Mouse (Mus musculus) limb, embryonic 11.5 days (tissue): ENCODE data around the gene Sebox. TPM values are rescaled to one million over a fixed set of nuclear protein-coding genes. Genes with fewer than 3 reads are reported as not detected.

ENCODE experiments used
- ATAC-seq: fragments of 200-750 bp; cut with Nextera tagmentation; 2 replicates; pipeline ENCODE4 v1.8.0; 2017; ENCODE audit warnings: low read depth; ENCODE audit not compliant: insufficient number of reproducible peaks, low FRiP score, low TSS enrichment
- DNase-seq: peaks from one replicate; pipeline ENCODE4 v3.0.0-alpha.2; 2015; ENCODE audit warnings: low spot score
- H3K27ac ChIP-seq: fragments of 300-500 bp; sonication (generic); replicated peaks from 2 replicates; pipeline ENCODE4 v1.5.1; 2014; ENCODE audit warnings: low read depth, mild to moderate bottlenecking, low read length
- H3K27me3 ChIP-seq: fragments of 300-500 bp; sonication (generic); 2 replicates; pipeline ENCODE4 v1.6.1; 2014; ENCODE audit warnings: mild to moderate bottlenecking, low read length, mixed read lengths; ENCODE audit not compliant: control insufficient read depth, insufficient read depth
- H3K36me3 ChIP-seq: fragments of 300-500 bp; sonication (generic); 2 replicates; pipeline ENCODE4 v1.6.1; 2014; ENCODE audit warnings: mild to moderate bottlenecking, low read length, moderate library complexity, mixed read lengths; ENCODE audit not compliant: control insufficient read depth, insufficient read depth
- H3K4me1 ChIP-seq: fragments of 300-500 bp; sonication (generic); 2 replicates; pipeline ENCODE4 v1.6.1; 2014; ENCODE audit warnings: low read length, mixed read lengths; ENCODE audit not compliant: control insufficient read depth, insufficient read depth
- H3K4me2 ChIP-seq: fragments of 300-500 bp; sonication (generic); 2 replicates; pipeline ENCODE4 v1.6.1; 2014; ENCODE audit warnings: low read depth, mild to moderate bottlenecking, moderate library complexity; ENCODE audit not compliant: severe bottlenecking
- H3K4me3 ChIP-seq: fragments of 300-500 bp; sonication (generic); 2 replicates; pipeline ENCODE4 v1.5.1; 2014; ENCODE audit warnings: low read depth, low read length
- H3K9ac ChIP-seq: fragments of 300-500 bp; sonication (generic); 2 replicates; pipeline ENCODE4 v1.6.1; 2014; ENCODE audit warnings: mild to moderate bottlenecking, low read length
- H3K9me3 ChIP-seq: fragments of 300-500 bp; sonication (generic); 2 replicates; pipeline ENCODE4 v1.6.1; 2016; ENCODE audit warnings: low read length; ENCODE audit not compliant: control insufficient read depth
- WGBS: fragments of 180-500 bp; shearing (Covaris S2); extraction: QIAGEN DNeasy Blood & Tissue Kit; methylation state at CpG from one replicate; pipeline ENCODE4 v1.1.7; 2014; 5-methylcytosine and 5-hydroxymethylcytosine counted together
- polyA plus RNA-seq: library from polyadenylated mRNA; unstranded; fragments of >200 nt; fragmentation: Nextera tagmentation; extraction: Ambion mirVana; gene quantifications from 2 replicates; pipeline ENCODE4 v1.2.1, GENCODE M21; 2014

The Sebox gene
- polyA plus RNA-seq, 1 experiment from 2014 or later: not detected

DNA sequence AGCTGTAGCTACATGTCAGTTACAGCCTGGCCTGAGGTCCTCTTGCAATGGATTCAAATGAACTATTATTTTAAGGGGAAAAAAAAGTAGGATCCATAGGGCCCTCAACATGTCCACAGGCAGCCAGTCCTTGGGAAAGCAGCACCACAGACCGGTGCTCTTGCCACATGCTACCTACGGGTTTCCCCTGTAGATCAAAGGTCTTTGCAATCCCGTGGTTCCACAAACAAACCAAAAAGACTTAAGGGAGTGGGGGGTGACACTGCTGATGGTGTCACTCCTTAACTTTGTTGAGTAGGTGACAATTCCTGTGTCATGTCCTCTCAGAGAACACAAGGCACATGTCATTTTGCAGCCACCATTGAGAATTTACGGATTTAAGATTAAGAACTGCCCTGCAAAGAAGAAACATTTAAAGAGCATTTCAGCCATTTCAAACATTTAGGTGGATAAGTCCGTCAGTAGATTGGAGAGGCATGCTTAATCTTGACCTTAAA lies 46.3 kb downstream of the Sebox start:
- 6% methylated on average over 5 of the region's 5 CpGs for WGBS
- no peaks in the 10 kb centered on the region; the same call in 1 of the 2 replicates for H3K36me3 ChIP-seq
- DNase-seq: no peak
- H3K4me1 ChIP-seq: peaks cover 8% of the 10 kb centered on the region; the same call in 1 of the 2 replicates
- no peaks in the 10 kb centered on the region for H3K27me3 ChIP-seq
- no peak for ATAC-seq
- peak overlapping the region; percentile 56 for H3K4me3 ChIP-seq
- peak overlapping the region; percentile 67 for H3K9ac ChIP-seq
- no peaks in the 10 kb centered on the region for H3K9me3 ChIP-seq
- H3K27ac ChIP-seq: no peak overlapping the region
- H3K4me2 ChIP-seq: peak overlapping the region; percentile 53

DNA sequence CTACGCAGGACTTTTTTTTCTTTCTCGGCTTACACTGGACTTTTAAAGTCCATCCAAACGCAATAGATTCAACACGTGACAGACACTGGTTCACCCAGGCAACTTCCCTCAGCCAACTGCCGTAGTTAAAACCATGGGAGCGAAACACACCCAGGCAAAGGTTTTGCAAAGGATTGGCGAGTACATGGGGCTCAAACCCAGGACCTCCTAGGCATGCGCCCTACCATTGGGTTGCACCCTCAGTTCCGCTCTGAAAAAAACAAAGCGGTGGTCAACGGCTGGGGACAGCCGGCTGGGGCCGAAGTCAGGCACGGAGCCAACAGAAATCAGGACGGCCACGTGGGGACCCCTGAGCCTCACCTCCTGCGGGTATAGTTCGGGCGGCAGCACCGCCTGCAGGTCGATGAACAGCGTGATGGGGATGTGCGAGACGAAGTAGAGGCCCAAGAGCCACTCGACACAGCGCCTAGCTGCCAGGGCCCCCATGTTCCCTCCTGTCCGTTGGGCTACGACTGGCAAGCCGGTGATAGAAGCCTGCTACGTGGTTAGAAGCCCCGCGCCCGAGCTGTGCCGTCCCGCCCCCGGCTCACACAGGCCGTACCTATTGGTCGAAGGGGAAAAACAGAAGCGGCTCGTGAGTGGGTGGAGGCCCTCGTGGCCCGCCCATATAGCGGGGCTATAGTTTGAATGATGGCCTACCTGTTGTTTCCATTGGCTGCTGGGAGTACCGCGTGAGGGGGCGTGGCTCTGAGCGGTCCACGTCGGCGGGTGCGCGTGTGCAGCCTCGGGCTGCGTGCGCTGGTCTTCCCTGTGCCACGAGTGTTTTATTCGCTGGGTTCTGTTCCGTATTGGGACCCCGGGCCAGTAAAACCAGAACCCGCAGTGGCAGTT lies 47.2 kb downstream of the Sebox start, which contains the start of gene Tmem97:
Gene Tmem97, minus strand, starts transcription at position 610 of the 891 bp plus-strand sequence.
- H3K9me3 ChIP-seq: no peaks in the 10 kb centered on the region
- H3K27ac ChIP-seq: peak within 1 kb of the TSS; percentile 50
- H3K4me1 ChIP-seq: peaks cover 8% of the 10 kb centered on the region; the same call in 1 of the 2 replicates
- no peaks in the 10 kb centered on the region; the same call in 1 of the 2 replicates for H3K36me3 ChIP-seq
- H3K27me3 ChIP-seq: no peaks in the 10 kb centered on the region
- WGBS: under 1% methylated on average over 60 of the region's 60 CpGs
- DNase-seq (peak; percentile 96), ATAC-seq (peak; percentile 100)
- H3K9ac ChIP-seq: peak within 1 kb of the TSS; percentile 67
- H3K4me2 ChIP-seq: peak within 1 kb of the TSS; percentile 62
- H3K4me3 ChIP-seq: peak within 1 kb of the TSS; percentile 56

DNA sequence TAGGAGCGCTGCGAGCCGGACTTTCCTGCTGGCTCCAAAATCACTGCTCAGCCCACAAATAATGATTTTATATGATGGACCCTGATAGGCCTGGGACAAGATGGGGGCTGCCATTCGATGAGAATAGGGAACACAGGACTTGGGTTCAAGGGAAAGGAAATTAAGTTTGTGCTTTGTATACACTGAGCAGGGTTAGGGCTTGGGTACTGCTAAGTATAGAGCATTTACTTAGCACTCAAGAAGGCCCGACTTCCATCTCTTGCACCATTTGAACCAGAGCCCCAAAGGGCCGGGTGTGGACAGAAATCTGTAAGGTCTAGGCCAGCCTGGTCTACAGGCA lies 47.8 kb downstream of the Sebox start:
- WGBS: 35% methylated on average over 6 of the region's 6 CpGs
- ATAC-seq: peak; percentile 53
- DNase-seq: no peak
- Histone ChIP-seq H3K4me2 (peak overlapping the region; percentile 62), H3K4me3 (peak overlapping the region; percentile 56), H3K27ac (peak overlapping the region; percentile 16; the same call in 1 of the 2 replicates), H3K4me1 (peaks cover 8% of the 10 kb centered on the region; the same call in 1 of the 2 replicates), H3K9ac (peak overlapping the region; percentile 62), H3K27me3 (no peaks in the 10 kb centered on the region), H3K9me3 (no peaks in the 10 kb centered on the region), H3K36me3 (no peaks in the 10 kb centered on the region; the same call in 1 of the 2 replicates)

Other genes starting within 250 kb of the Sebox start
- 71.5 and 72.6 TPM in 2 replicates for gene 2610507B11Rik, start 241.7 kb upstream of the Sebox start, polyA plus RNA-seq
- 0.09 and 0.16 TPM in 2 replicates for gene BC030499, start 212.6 kb upstream of the Sebox start, polyA plus RNA-seq
- gene Spag5, start 201.9 kb upstream of the Sebox start, polyA plus RNA-seq: 65.6 and 72.4 TPM in 2 replicates
- 3.6 and 8.5 TPM in 2 replicates for gene Aldoc, start 180.5 kb upstream of the Sebox start, polyA plus RNA-seq
- 69.2 and 70.2 TPM in 2 replicates for gene Pigs, start 175.0 kb upstream of the Sebox start, polyA plus RNA-seq
- 84.2 and 86.9 TPM in 2 replicates for gene Unc119, start 160.0 kb upstream of the Sebox start, polyA plus RNA-seq
- gene Foxn1, start 116.9 kb upstream of the Sebox start, polyA plus RNA-seq: 0.04 and 0.06 TPM in 2 replicates
- gene Slc13a2, start 81.2 kb upstream of the Sebox start, polyA plus RNA-seq: not detected in 2 replicates
- 14.9 and 16.2 TPM in 2 replicates for gene Slc46a1, start 37.8 kb upstream of the Sebox start, polyA plus RNA-seq
- 2.2 and 2.5 TPM in 2 replicates for gene Sarm1, start 5.7 kb upstream of the Sebox start, polyA plus RNA-seq
- 0.41 TPM in 1 of 2 replicates, not detected in the other for gene Vtn, start 4.4 kb upstream of the Sebox start, polyA plus RNA-seq
- 62.0 and 66.5 TPM in 2 replicates for gene Tmem199, start 8.7 kb downstream of the Sebox start, polyA plus RNA-seq
- gene Poldip2, start 8.7 kb downstream of the Sebox start, polyA plus RNA-seq: 164 and 165 TPM in 2 replicates
- 84.3 and 85.1 TPM in 2 replicates for gene Tnfaip1, start 32.9 kb downstream of the Sebox start, polyA plus RNA-seq
- gene Ift20, start 32.9 kb downstream of the Sebox start, polyA plus RNA-seq: 128 and 130 TPM in 2 replicates
- 83.3 and 83.8 TPM in 2 replicates for gene Tmem97, start 47.3 kb downstream of the Sebox start, polyA plus RNA-seq
- 14.2 and 14.9 TPM in 2 replicates for gene Nlk, start 193.9 kb downstream of the Sebox start, polyA plus RNA-seq
- 35.3 and 41.3 TPM in 2 replicates for gene Ccnq, start 248.3 kb downstream of the Sebox start, polyA plus RNA-seq